Mouse (Mus musculus) limb, embryonic 14.5 days (tissue): ENCODE results near the gene Pofut2. TPM values are rescaled to one million over a fixed set of nuclear protein-coding genes. Genes with fewer than 3 reads are reported as not detected.
A peak's percentile ranks its signal among the peaks of the same experiment; 100 is the strongest.
"Not testable (repeated sequence)": the region's sequence is repeated elsewhere in the genome, so short reads cannot be mapped to it uniquely, and the experiment has no call there.

Source experiments
- ATAC-seq: fragments of 200-750 bp; cut with Nextera tagmentation; 2 replicates; pipeline ENCODE4 v1.8.0; 2017; ENCODE audit warnings: low read depth, moderate number of reproducible peaks, moderate TSS enrichment; ENCODE audit not compliant: low FRiP score
- DNase-seq: peaks from one replicate; pipeline ENCODE4 v3.0.0-alpha.2; 2015; ENCODE audit warnings: low spot score
- H3K27ac ChIP-seq: fragments of 300-500 bp; sonication (generic); replicated peaks from 2 replicates; pipeline ENCODE4 v1.5.1; 2014; ENCODE audit warnings: low read depth, mild to moderate bottlenecking, low read length, moderate library complexity, mixed read lengths
- H3K27me3 ChIP-seq: fragments of 300-500 bp; sonication (generic); 2 replicates; pipeline ENCODE4 v1.6.1; 2014; ENCODE audit warnings: low read length, mixed read lengths; ENCODE audit not compliant: control insufficient read depth, insufficient read depth
- H3K36me3 ChIP-seq: fragments of 300-500 bp; sonication (generic); 2 replicates; pipeline ENCODE4 v1.6.1; 2014; ENCODE audit warnings: mild to moderate bottlenecking, low read length, moderate library complexity, mixed read lengths; ENCODE audit not compliant: control insufficient read depth, insufficient read depth
- H3K4me1 ChIP-seq: fragments of 300-500 bp; sonication (generic); 2 replicates; pipeline ENCODE4 v1.6.1; 2014; ENCODE audit warnings: antibody characterized with exemption, low read length, mixed read lengths; ENCODE audit not compliant: control insufficient read depth, insufficient read depth
- H3K4me2 ChIP-seq: fragments of 300-500 bp; sonication (generic); replicated peaks from 2 replicates; pipeline ENCODE4 v1.6.1; 2014; ENCODE audit warnings: low read depth, mild to moderate bottlenecking, low read length, moderate library complexity; ENCODE audit not compliant: severe bottlenecking
- H3K4me3 ChIP-seq: fragments of 300-500 bp; sonication (generic); replicated peaks from 2 replicates; pipeline ENCODE4 v1.5.1; 2014; ENCODE audit warnings: low read length
- H3K9ac ChIP-seq: fragments of 300-500 bp; sonication (generic); 2 replicates; pipeline ENCODE4 v1.6.1; 2014; ENCODE audit warnings: mild to moderate bottlenecking, low read depth, low read length, moderate library complexity; ENCODE audit not compliant: severe bottlenecking
- H3K9me3 ChIP-seq: fragments of 300-500 bp; sonication (generic); 2 replicates; pipeline ENCODE4 v1.6.1; 2016; ENCODE audit warnings: low read length; ENCODE audit not compliant: control insufficient read depth
- POLR2A ChIP-seq: fragments of 200-500 bp; IDR thresholded peaks from 2 replicates; pipeline ENCODE4 v1.8.0; 2012; ENCODE audit warnings: inconsistent platforms, mild to moderate bottlenecking, moderate library complexity, borderline replicate concordance; ENCODE audit not compliant: insufficient read depth, insufficient read length; ENCODE audit errors: extremely low read depth
- WGBS: fragments of 180-500 bp; shearing (Covaris S2); extraction: QIAGEN DNeasy Blood & Tissue Kit; methylation state at CpG from one replicate; pipeline ENCODE4 v1.1.7; 2014; 5-methylcytosine and 5-hydroxymethylcytosine counted together
- polyA plus RNA-seq, 2 experiments: library from polyadenylated mRNA; depleted of rRNA in 1 of 2; stranded (reverse) in 1 of 2; unstranded in 1 of 2; fragments of >200 nt; fragmentation: Nextera tagmentation in 1 of 2; extraction: Ambion mirVana in 1 of 2; gene quantifications; 2 replicates each; pipeline versions ENCODE4 v1.2.1 to v1.2.3; 2012 to 2014

Gene Pofut2
- polyA plus RNA-seq, 2 experiments: 147 to 167 TPM

- no peak for DNase-seq
- Histone ChIP-seq H3K9ac (no peak overlapping the region), H3K4me2 (no peak overlapping the region), H3K36me3 (peaks cover 26% of the 10 kb centered on the region), H3K4me3 (no peak overlapping the region), H3K9me3 (no peaks in the 10 kb centered on the region), H3K27me3 (no peaks in the 10 kb centered on the region), H3K27ac (no peak overlapping the region), H3K4me1 (no peaks in the 10 kb centered on the region)
- 54% methylated on average over 11 of the region's 11 CpGs for WGBS
- ATAC-seq: no peak
- no peak for TF ChIP-seq POLR2A
Observed at GRCm38 (mm10) chr10:77272980-77273730, 14.1 kb downstream of the Pofut2 start.

GRCm38 (mm10) chr10:77273798-77274197 lies 14.8 kb downstream of the Pofut2 start:
- Histone ChIP-seq H3K4me2 (no peak overlapping the region), H3K9me3 (no peaks in the 10 kb centered on the region), H3K27ac (no peak overlapping the region), H3K4me3 (no peak overlapping the region), H3K4me1 (no peaks in the 10 kb centered on the region), H3K27me3 (no peaks in the 10 kb centered on the region), H3K9ac (no peak overlapping the region), H3K36me3 (peaks cover 20% of the 10 kb centered on the region)
- ATAC-seq (no peak), DNase-seq (no peak)
- TF ChIP-seq POLR2A: no peak

GRCm38 (mm10) chr10:77282085-77282484 lies 23.1 kb downstream of the Pofut2 start:
- not testable (repeated sequence) for H3K27ac ChIP-seq, H3K4me1 ChIP-seq, H3K9ac ChIP-seq, ATAC-seq, H3K4me2 ChIP-seq, H3K36me3 ChIP-seq, H3K27me3 ChIP-seq, H3K4me3 ChIP-seq, DNase-seq, H3K9me3 ChIP-seq
- WGBS: 72% methylated on average over 1 of the region's 1 CpGs

- WGBS: 19% methylated on average over 6 of the region's 6 CpGs
- no peak overlapping the region for H3K27ac ChIP-seq
- ATAC-seq (no peak), DNase-seq (peak; percentile 80)
- H3K9me3 ChIP-seq: no peaks in the 10 kb centered on the region
- no peaks in the 10 kb centered on the region for H3K27me3 ChIP-seq
- no peak overlapping the region for H3K4me2 ChIP-seq
- H3K4me1 ChIP-seq: peaks cover 6% of the 10 kb centered on the region; the same call in 1 of the 2 replicates
- TF ChIP-seq POLR2A: no peak
- no peaks in the 10 kb centered on the region for H3K36me3 ChIP-seq
- H3K9ac ChIP-seq: no peak overlapping the region
- H3K4me3 ChIP-seq: no peak overlapping the region
Observed at GRCm38 (mm10) chr10:77282822-77283221, 23.8 kb downstream of the Pofut2 start.

- DNase-seq (no peak), ATAC-seq (no peak)
- H3K9me3 ChIP-seq: no peaks in the 10 kb centered on the region
- no peaks in the 10 kb centered on the region for H3K27me3 ChIP-seq
- H3K27ac ChIP-seq: no peak overlapping the region
- no peak overlapping the region for H3K4me3 ChIP-seq
- no peak overlapping the region for H3K4me2 ChIP-seq
- 59% methylated on average over 6 of the region's 6 CpGs for WGBS
- H3K36me3 ChIP-seq: no peaks in the 10 kb centered on the region
- TF ChIP-seq POLR2A: no peak
- no peak overlapping the region for H3K9ac ChIP-seq
- H3K4me1 ChIP-seq: peaks cover 6% of the 10 kb centered on the region; the same call in 1 of the 2 replicates
Observed at GRCm38 (mm10) chr10:77284832-77285231, 25.8 kb downstream of the Pofut2 start.

GRCm38 (mm10) chr10:77287626-77288025 lies 28.6 kb downstream of the Pofut2 start:
- no peak overlapping the region for H3K9ac ChIP-seq
- no peaks in the 10 kb centered on the region for H3K9me3 ChIP-seq
- no peak for DNase-seq
- H3K27ac ChIP-seq: no peak overlapping the region
- 81% methylated on average over 8 of the region's 8 CpGs for WGBS
- no peak for TF ChIP-seq POLR2A
- no peak overlapping the region for H3K4me3 ChIP-seq
- no peaks in the 10 kb centered on the region for H3K27me3 ChIP-seq
- H3K4me1 ChIP-seq: peaks cover 6% of the 10 kb centered on the region; the same call in 1 of the 2 replicates
- H3K4me2 ChIP-seq: no peak overlapping the region
- ATAC-seq: no peak
- H3K36me3 ChIP-seq: no peaks in the 10 kb centered on the region
